Mouse (Mus musculus) left cerebral cortex, postnatal 10 days (tissue): ENCODE results near the gene Zp3. TPM values are rescaled to one million over a fixed set of nuclear protein-coding genes. Genes with fewer than 3 reads are reported as not detected.

Experiments
- DNase-seq, 2 experiments: peaks; one replicate each; pipeline ENCODE4 v3.0.0; 2021 to 2022; ENCODE audit warnings: low spot score in 2 of 2, mixed read lengths in 1 of 2; ENCODE audit errors: extremely low spot score in 1 of 2
- intact Hi-C: fragments of 180-260 bp; cut with DNase I; formaldehyde crosslinking; loops from one replicate; pipeline ENCODE4 v1.15.1; 2025
- total RNA-seq, 2 experiments: library from RNA; stranded (reverse); gene quantifications; 2 replicates each; pipeline ENCODE4 v1.2.3; 2021

The Zp3 gene
- total RNA-seq, 2 experiments from 2014 or later = not detected

- intact Hi-C loops = no loop called here
Measured at GRCm38 (mm10) chr5:135958367-135958766, 21.5 kb upstream of the Zp3 start.

GRCm38 (mm10) chr5:135959911-135960310, 20.0 kb upstream of the Zp3 start:
- DNase-seq = no peak
- intact Hi-C loops = no loop called here

More at GRCm38 (mm10) chr5:135958367-135958766, 21.5 kb upstream of the Zp3 start:
- no peak for DNase-seq

- intact Hi-C loops = no loop called here
- DNase-seq = no peak
Measured at GRCm38 (mm10) chr5:135960909-135961635, 18.8 kb upstream of the Zp3 start.

- DNase-seq = no peak
- intact Hi-C loops = no loop called here
Measured at GRCm38 (mm10) chr5:135962125-135962491, 17.8 kb upstream of the Zp3 start.

GRCm38 (mm10) chr5:135962492-135963279, 17.2 kb upstream of the Zp3 start:
- intact Hi-C loops = no loop called here
- DNase-seq = peak; percentile 97 to 99

- DNase-seq = no peak
- intact Hi-C loops = no loop called here
Measured at GRCm38 (mm10) chr5:135963280-135963627, 16.6 kb upstream of the Zp3 start.

GRCm38 (mm10) chr5:135965501-135965930, 14.4 kb upstream of the Zp3 start:
- intact Hi-C loops = no loop called here
- DNase-seq = peak in 1 of 2 experiments; percentile 61

- no peak for DNase-seq
- intact Hi-C loops = no loop called here
Measured at GRCm38 (mm10) chr5:135966866-135967265, 13.0 kb upstream of the Zp3 start.

GRCm38 (mm10) chr5:135968781-135969180, 11.1 kb upstream of the Zp3 start:
- DNase-seq = no peak
- intact Hi-C loops = no loop called here

- intact Hi-C loops = no loop called here
- DNase-seq = no peak
Measured at GRCm38 (mm10) chr5:135970247-135970646, 9.7 kb upstream of the Zp3 start.

GRCm38 (mm10) chr5:135971876-135972275, 8.0 kb upstream of the Zp3 start:
- intact Hi-C loops = no loop called here
- no peak for DNase-seq

- DNase-seq = no peak
- intact Hi-C loops = no loop called here
Measured at GRCm38 (mm10) chr5:135974365-135974764, 5.5 kb upstream of the Zp3 start, which contains the start of gene Ssc4d. Ssc4d (minus strand) TSS chr5:135974531.

GRCm38 (mm10) chr5:135975893-135976668, 3.8 kb upstream of the Zp3 start:
- intact Hi-C loops = no loop called here
- no peak for DNase-seq

- intact Hi-C loops = no loop called here
- no peak for DNase-seq
Measured at GRCm38 (mm10) chr5:135979381-135979780, 518 bp upstream of the Zp3 start.

- peak in 1 of 2 experiments; percentile 47 for DNase-seq
- intact Hi-C loops = loop anchor here (5.0 kb wide), 1 partner anchor 80 kb away; no protein-coding TSS in a partner anchor
Measured at GRCm38 (mm10) chr5:135982398-135982797, 2.5 kb downstream of the Zp3 start.

GRCm38 (mm10) chr5:135984546-135985044, 4.7 kb downstream of the Zp3 start:
- no peak for DNase-seq
- intact Hi-C loops = loop anchor here (5.0 kb wide), 1 partner anchor 78 kb away; no protein-coding TSS in a partner anchor

GRCm38 (mm10) chr5:135987248-135987647, 7.3 kb downstream of the Zp3 start:
- peak in 1 of 2 experiments; percentile 31 for DNase-seq
- intact Hi-C loops = no loop called here

GRCm38 (mm10) chr5:135990601-135991000, 10.7 kb downstream of the Zp3 start:
- intact Hi-C loops = no loop called here
- DNase-seq = no peak

GRCm38 (mm10) chr5:135993381-135993965, 13.6 kb downstream of the Zp3 start:
- intact Hi-C loops = no loop called here
- no peak for DNase-seq
